Mouse (Mus musculus): Measurements from ENCODE around the gene Tmem132c. TPM values are rescaled to one million over a fixed set of nuclear protein-coding genes. Genes with fewer than 3 reads are reported as not detected.
A peak's percentile ranks its signal among the peaks of the same experiment; 100 is the strongest.
"Not testable (repeated sequence)": the region's sequence is repeated elsewhere in the genome, so short reads cannot be mapped to it uniquely, and the experiment has no call there.

Gene Tmem132c
- total and polyA plus RNA-seq, 3 experiments, result 0.14 to 0.43 TPM; not detected in 1

DNA sequence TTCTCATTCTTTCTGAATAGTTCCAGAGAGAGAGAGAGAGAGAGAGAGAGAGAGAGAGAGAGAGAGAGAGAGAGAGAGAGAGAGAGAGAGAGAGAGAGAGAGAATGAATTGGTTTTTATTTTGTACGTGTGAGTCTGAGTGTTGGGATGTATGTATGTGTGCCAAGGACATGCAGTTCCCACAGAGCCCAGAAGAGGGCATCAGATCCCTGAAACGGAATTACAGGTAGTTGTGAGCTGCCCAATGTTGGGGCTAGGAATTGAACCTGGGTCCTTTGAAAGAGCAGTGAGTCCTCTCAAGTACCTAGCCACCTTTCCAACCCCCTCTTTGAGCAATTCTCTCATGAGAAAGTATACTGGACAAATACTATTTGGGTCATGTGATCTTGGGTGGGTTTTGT lies 111.4 kb downstream of the Tmem132c start:
- DNase-seq, result no peak
- Histone ChIP-seq H3K27ac (no peak overlapping the region), H3K27me3 (ENCODE audit: control insufficient read depth, insufficient read depth, low read length) (no peaks in the 10 kb centered on the region), H3K4me1 (ENCODE audit: control insufficient read depth, insufficient read depth, low read length) (no peaks in the 10 kb centered on the region), H3K4me3 (no peak overlapping the region), H3K36me3 (ENCODE audit: control insufficient read depth, insufficient read depth, low read length) (no peaks in the 10 kb centered on the region), H3K79me2 (replicated peaks; ENCODE audit: control insufficient read depth, insufficient read depth, low read length) (no peaks in the 10 kb centered on the region), H3K9ac (ENCODE audit: low read depth, low read length) (no peak overlapping the region)
- intact Hi-C loops (cut with DNase I), result no loop called here
- TF ChIP-seq EP300 (IDR thresholded peaks at IDR 0.05; ENCODE audit: insufficient read depth, low read depth, low read length), result no peak
- peak; percentile 49 for TF ChIP-seq CTCF (IDR thresholded peaks at IDR 0.05)
- TF ChIP-seq POLR2A (IDR thresholded peaks at IDR 0.05; ENCODE audit: insufficient read depth, low read depth, low read length), result no peak
- 46% methylated on average over 2 of the region's 2 CpGs for WGBS

- H3K4me1 ChIP-seq (ENCODE audit: control insufficient read depth, insufficient read depth, low read length), result no peaks in the 10 kb centered on the region
- no peaks in the 10 kb centered on the region for H3K36me3 ChIP-seq (ENCODE audit: control insufficient read depth, insufficient read depth, low read length)
Observed at GRCm38 (mm10) chr5:127355836-127356235, 114.2 kb downstream of the Tmem132c start.

DNA sequence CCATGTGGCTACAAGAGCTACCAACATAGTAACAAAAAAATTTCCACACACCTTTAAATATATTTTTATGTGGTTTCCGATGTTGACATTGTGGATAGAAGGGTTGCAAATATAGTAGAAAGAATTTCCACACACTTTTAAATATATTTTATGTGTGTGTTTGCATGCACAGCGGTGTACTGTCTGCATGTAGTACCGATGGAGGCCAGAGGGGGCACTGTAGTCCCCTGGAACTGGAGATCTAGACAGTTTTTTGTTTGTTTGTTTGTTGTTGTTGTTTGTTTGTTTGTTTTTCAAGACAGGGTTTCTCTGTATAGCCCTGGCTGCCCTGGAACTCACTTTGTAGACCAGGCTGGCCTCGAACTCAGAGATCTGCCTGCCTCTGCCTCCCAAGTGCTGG lies 116.3 kb downstream of the Tmem132c start:
- H3K9ac ChIP-seq (ENCODE audit: low read depth, low read length); H3K36me3 ChIP-seq (ENCODE audit: control insufficient read depth, insufficient read depth, low read length); intact Hi-C loops (cut with DNase I); H3K27ac ChIP-seq; H3K79me2 ChIP-seq (replicated peaks; ENCODE audit: control insufficient read depth, insufficient read depth, low read length); DNase-seq; H3K27me3 ChIP-seq (ENCODE audit: control insufficient read depth, insufficient read depth, low read length); H3K4me1 ChIP-seq (ENCODE audit: control insufficient read depth, insufficient read depth, low read length); H3K4me3 ChIP-seq: not testable (repeated sequence)
- WGBS, result 90% methylated on average over 4 of the region's 4 CpGs
- TF ChIP-seq CTCF (IDR thresholded peaks at IDR 0.05), result peak; percentile 35

More at GRCm38 (mm10) chr5:127355836-127356235, 114.2 kb downstream of the Tmem132c start:
- no peak overlapping the region for H3K9ac ChIP-seq (ENCODE audit: low read depth, low read length)
- DNase-seq, result no peak
- intact Hi-C loops (cut with DNase I), result no loop called here
- no peak overlapping the region for H3K27ac ChIP-seq
- H3K79me2 ChIP-seq (replicated peaks; ENCODE audit: control insufficient read depth, insufficient read depth, low read length), result no peaks in the 10 kb centered on the region
- 10% methylated on average over 8 of the region's 8 CpGs for WGBS
- H3K4me3 ChIP-seq, result no peak overlapping the region
- no peaks in the 10 kb centered on the region for H3K27me3 ChIP-seq (ENCODE audit: control insufficient read depth, insufficient read depth, low read length)
- TF ChIP-seq EP300 (IDR thresholded peaks at IDR 0.05; ENCODE audit: insufficient read depth, low read depth, low read length) (no peak), POLR2A (IDR thresholded peaks at IDR 0.05; ENCODE audit: insufficient read depth, low read depth, low read length) (no peak), CTCF (IDR thresholded peaks at IDR 0.05) (no peak)

DNA sequence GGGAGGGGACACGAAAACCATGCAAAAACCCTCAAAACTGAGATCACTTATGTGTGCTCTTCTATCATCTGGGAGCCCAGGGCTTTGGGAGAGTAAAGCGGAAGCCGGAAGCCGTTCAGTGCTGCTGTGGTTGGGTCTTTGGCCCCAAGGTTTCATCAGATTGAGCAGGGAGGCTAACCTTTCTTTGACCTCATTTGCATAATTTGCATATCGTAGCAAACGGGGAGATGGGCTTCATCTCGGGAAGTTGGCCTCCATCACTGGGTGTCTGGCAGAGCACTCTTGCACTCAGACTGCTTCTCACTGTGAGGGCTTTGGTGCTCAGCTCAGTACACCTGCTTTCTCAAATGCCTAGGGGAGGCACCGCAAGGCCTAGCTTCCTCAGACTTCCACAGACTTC lies 119.5 kb downstream of the Tmem132c start:
- H3K27me3 ChIP-seq (ENCODE audit: control insufficient read depth, insufficient read depth, low read length), result no peaks in the 10 kb centered on the region
- H3K79me2 ChIP-seq (replicated peaks; ENCODE audit: control insufficient read depth, insufficient read depth, low read length), result no peaks in the 10 kb centered on the region
- no peak overlapping the region for H3K9ac ChIP-seq (ENCODE audit: low read depth, low read length)
- no peaks in the 10 kb centered on the region for H3K4me1 ChIP-seq (ENCODE audit: control insufficient read depth, insufficient read depth, low read length)
- H3K4me3 ChIP-seq, result no peak overlapping the region
- intact Hi-C loops (cut with DNase I), result no loop called here
- TF ChIP-seq CTCF (IDR thresholded peaks at IDR 0.05) (no peak), POLR2A (IDR thresholded peaks at IDR 0.05; ENCODE audit: insufficient read depth, low read depth, low read length) (no peak), EP300 (IDR thresholded peaks at IDR 0.05; ENCODE audit: insufficient read depth, low read depth, low read length) (no peak)
- H3K27ac ChIP-seq, result no peak overlapping the region
- no peak for DNase-seq
- H3K36me3 ChIP-seq (ENCODE audit: control insufficient read depth, insufficient read depth, low read length), result no peaks in the 10 kb centered on the region
- WGBS, result 62% methylated on average over 8 of the region's 8 CpGs

DNA sequence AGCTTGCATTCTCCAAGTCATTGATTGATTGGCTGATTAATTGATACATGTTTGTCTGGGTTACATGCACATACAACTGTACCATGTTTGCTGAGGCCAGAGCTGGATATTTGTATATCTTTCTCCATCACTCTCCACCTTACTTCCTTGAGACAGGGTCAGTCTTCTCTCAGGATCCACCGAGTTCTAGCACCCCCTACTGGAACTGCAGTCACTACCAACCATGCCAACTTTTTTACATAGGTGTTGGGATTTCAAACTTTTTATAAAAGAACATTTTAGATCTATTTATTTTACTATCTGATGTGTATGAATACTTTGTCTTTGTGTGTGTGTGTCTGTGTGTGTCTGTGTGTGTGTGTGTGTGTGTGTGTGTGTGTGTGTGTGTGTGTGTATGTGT lies 123.5 kb downstream of the Tmem132c start:
- TF ChIP-seq CTCF (IDR thresholded peaks at IDR 0.05) (peak; percentile 47), EP300 (IDR thresholded peaks at IDR 0.05; ENCODE audit: insufficient read depth, low read depth, low read length) (no peak)
- no peak overlapping the region for H3K9ac ChIP-seq (ENCODE audit: low read depth, low read length)
- no peak for DNase-seq
- H3K79me2 ChIP-seq (replicated peaks; ENCODE audit: control insufficient read depth, insufficient read depth, low read length), result no peaks in the 10 kb centered on the region
- no peaks in the 10 kb centered on the region for H3K27me3 ChIP-seq (ENCODE audit: control insufficient read depth, insufficient read depth, low read length)
- intact Hi-C loops (cut with DNase I), result no loop called here
- H3K4me3 ChIP-seq, result no peak overlapping the region
- H3K4me1 ChIP-seq (ENCODE audit: control insufficient read depth, insufficient read depth, low read length), result no peaks in the 10 kb centered on the region
- WGBS, result 9% methylated on average over 1 of the region's 1 CpGs
- H3K36me3 ChIP-seq (ENCODE audit: control insufficient read depth, insufficient read depth, low read length), result no peaks in the 10 kb centered on the region
- H3K27ac ChIP-seq, result no peak overlapping the region

GRCm38 (mm10) chr5:127368191-127368590 lies 126.6 kb downstream of the Tmem132c start:
- H3K9ac ChIP-seq (ENCODE audit: low read depth, low read length), result no peak overlapping the region
- no peaks in the 10 kb centered on the region for H3K27me3 ChIP-seq (ENCODE audit: control insufficient read depth, insufficient read depth, low read length)
- DNase-seq, result no peak
- H3K79me2 ChIP-seq (replicated peaks; ENCODE audit: control insufficient read depth, insufficient read depth, low read length), result no peaks in the 10 kb centered on the region
- H3K4me3 ChIP-seq, result no peak overlapping the region
- no peaks in the 10 kb centered on the region for H3K4me1 ChIP-seq (ENCODE audit: control insufficient read depth, insufficient read depth, low read length)
- no peaks in the 10 kb centered on the region for H3K36me3 ChIP-seq (ENCODE audit: control insufficient read depth, insufficient read depth, low read length)
- 77% methylated on average over 3 of the region's 3 CpGs for WGBS
- no peak overlapping the region for H3K27ac ChIP-seq
- intact Hi-C loops (cut with DNase I), result no loop called here
- no peak for TF ChIP-seq POLR2A (IDR thresholded peaks at IDR 0.05; ENCODE audit: insufficient read depth, low read depth, low read length)
- no peak for TF ChIP-seq EP300 (IDR thresholded peaks at IDR 0.05; ENCODE audit: insufficient read depth, low read depth, low read length)
- no peak for TF ChIP-seq CTCF (IDR thresholded peaks at IDR 0.05)

Data from heart, adult 2 months (tissue).